Mouse (Mus musculus) activated CD4-positive, CD25-positive, alpha-beta regulatory T cell, adult 4 months (primary cell): ENCODE results near the gene Mecom. TPM values are rescaled to one million over a fixed set of nuclear protein-coding genes. Genes with fewer than 3 reads are reported as not detected.

Source experiments
- ATAC-seq: one replicate; pipeline ENCODE4 v1.8.0; 2017
- polyA plus RNA-seq, 2 experiments: library from polyadenylated mRNA; unstranded; fragments of 100-300 nt; shearing (Covaris generic); gene quantifications; one replicate each; pipeline ENCODE4 v1.2.1; 2017

Gene Mecom
- polyA plus RNA-seq, 2 experiments from 2014 or later: not detected

- ATAC-seq: no peak
Observed at GRCm38 (mm10) chr3:30139678-30140077, 408.1 kb downstream of the Mecom start.

GRCm38 (mm10) chr3:30138588-30138987, 409.2 kb downstream of the Mecom start:
- ATAC-seq: no peak

- ATAC-seq: no peak
Observed at GRCm38 (mm10) chr3:30135857-30136256, 412.0 kb downstream of the Mecom start.

GRCm38 (mm10) chr3:30135119-30135518, 412.7 kb downstream of the Mecom start:
- no peak for ATAC-seq

- ATAC-seq: no peak
Observed at GRCm38 (mm10) chr3:30132981-30133380, 414.8 kb downstream of the Mecom start.

- ATAC-seq: no peak
Observed at GRCm38 (mm10) chr3:30132370-30132769, 415.4 kb downstream of the Mecom start.

GRCm38 (mm10) chr3:30130495-30130894, 417.3 kb downstream of the Mecom start:
- ATAC-seq: no peak

GRCm38 (mm10) chr3:30122618-30123017, 425.2 kb downstream of the Mecom start:
- ATAC-seq: no peak

- no peak for ATAC-seq
Observed at GRCm38 (mm10) chr3:30120790-30121512, 426.9 kb downstream of the Mecom start.

- no peak for ATAC-seq
Observed at GRCm38 (mm10) chr3:30118594-30119297, 429.1 kb downstream of the Mecom start.

- no peak for ATAC-seq
Observed at GRCm38 (mm10) chr3:30113249-30113770, 434.5 kb downstream of the Mecom start.

GRCm38 (mm10) chr3:30107945-30108670, 439.7 kb downstream of the Mecom start:
- ATAC-seq: no peak

GRCm38 (mm10) chr3:30106481-30106880, 441.3 kb downstream of the Mecom start:
- no peak for ATAC-seq

- ATAC-seq: no peak
Observed at GRCm38 (mm10) chr3:30105859-30106258, 441.9 kb downstream of the Mecom start.

- ATAC-seq: no peak
Observed at GRCm38 (mm10) chr3:30105194-30105823, 442.5 kb downstream of the Mecom start.

GRCm38 (mm10) chr3:30104515-30105098, 443.2 kb downstream of the Mecom start:
- ATAC-seq: no peak

GRCm38 (mm10) chr3:30101146-30101545, 446.7 kb downstream of the Mecom start:
- no peak for ATAC-seq

GRCm38 (mm10) chr3:30097713-30098112, 450.1 kb downstream of the Mecom start:
- ATAC-seq: no peak

GRCm38 (mm10) chr3:30097129-30097528, 450.7 kb downstream of the Mecom start:
- no peak for ATAC-seq

GRCm38 (mm10) chr3:30093005-30093404, 454.8 kb downstream of the Mecom start:
- ATAC-seq: no peak

- no peak for ATAC-seq
Observed at GRCm38 (mm10) chr3:30092481-30092880, 455.3 kb downstream of the Mecom start.

GRCm38 (mm10) chr3:30091860-30092259, 455.9 kb downstream of the Mecom start:
- ATAC-seq: no peak
